Comparison of ENCODE assay signal across 29 mouse cellular contexts in the genomic region with DNA sequence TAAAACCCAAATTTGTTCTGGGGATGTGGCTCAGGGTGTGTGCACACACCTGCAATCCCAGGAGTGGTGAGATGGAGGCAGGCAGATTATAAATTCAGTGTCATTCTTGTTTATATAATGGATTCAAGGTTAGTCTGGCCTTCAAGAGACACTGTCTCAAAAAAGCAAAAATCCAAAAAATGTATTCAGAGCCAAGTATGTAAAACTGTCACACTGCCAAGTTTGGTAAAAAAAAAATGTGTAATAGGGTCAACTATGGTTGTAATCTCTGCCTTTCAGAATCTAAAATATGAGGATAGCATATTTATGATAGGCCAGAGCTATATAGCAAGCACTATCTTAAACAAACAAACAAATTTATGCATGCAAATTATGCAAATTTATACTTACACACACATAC. TPM values are rescaled to one million over a fixed set of nuclear protein-coding genes. Genes with fewer than 3 reads are reported as not detected.
A peak's percentile ranks its signal among the peaks of the same experiment; 100 is the strongest.
DNase-seq lines count a peak whose midpoint lies in the region; ATAC-seq and TF ChIP-seq lines count a peak whose summit lies in the region.
"Had no signal": no experiment of that assay in that cellular context is flagged by ENCODE, and none has a peak within 500 bp of the region (broad histone marks: within the 10 kb centered on the region; RNA-seq: fewer than 3 reads in every experiment).

No protein-coding gene starts in this region.

- H3K36me3 ChIP-seq in forebrain, embryonic 13.5 days (ENCODE audit: poor library complexity, severe bottlenecking) = peaks cover 27% of the 10 kb centered on the region
- no peaks in the 10 kb centered on the region for H3K36me3 ChIP-seq in forebrain, embryonic 11.5 days (ENCODE audit: control insufficient read depth, insufficient read depth, low read length)
- H3K36me3 ChIP-seq in lung, embryonic 14.5 days (ENCODE audit: insufficient read depth) = peaks cover 26% of the 10 kb centered on the region; the same call in 1 of the 2 replicates
- no peaks in the 10 kb centered on the region for H3K36me3 ChIP-seq in kidney, adult 2 months (ENCODE audit: control insufficient read depth, insufficient read depth, low read length)
- H3K36me3 ChIP-seq in thymus, adult 2 months (ENCODE audit: control insufficient read depth, insufficient read depth, low read length) = no peaks in the 10 kb centered on the region
- H3K36me3 ChIP-seq: intestine, embryonic 15.5 days had no signal

- no peak overlapping the region for H3K27ac ChIP-seq in forebrain, embryonic 13.5 days
- no peak overlapping the region for H3K27ac ChIP-seq in forebrain, embryonic 11.5 days (ENCODE audit: low read depth, low read length)
- no peak overlapping the region for H3K27ac ChIP-seq in lung, embryonic 14.5 days (ENCODE audit: low read depth)
- H3K27ac ChIP-seq in kidney, adult 2 months (ENCODE audit: insufficient read depth, low read depth, low read length) = no peak overlapping the region
- no peak overlapping the region for H3K27ac ChIP-seq in thymus, adult 2 months (ENCODE audit: control insufficient read depth, insufficient read depth, low read length)
- H3K27ac ChIP-seq: embryonic facial prominence, embryonic 12.5 days; embryonic facial prominence, embryonic 15.5 days; forebrain, embryonic 12.5 days; gastrocnemius, adult 2 months; hindbrain, embryonic 10.5 days; hindbrain, embryonic 13.5 days; intestine, embryonic 15.5 days had no signal

- no peaks in the 10 kb centered on the region for H3K27me3 ChIP-seq in forebrain, embryonic 13.5 days
- H3K27me3 ChIP-seq in forebrain, embryonic 11.5 days (ENCODE audit: control insufficient read depth, insufficient read depth, low read length) = no peaks in the 10 kb centered on the region
- H3K27me3 ChIP-seq in lung, embryonic 14.5 days (ENCODE audit: insufficient read depth, low read length) = no peaks in the 10 kb centered on the region
- no peaks in the 10 kb centered on the region for H3K27me3 ChIP-seq in kidney, adult 2 months (replicated peaks; ENCODE audit: control insufficient read depth, insufficient read depth, low read length)
- no peaks in the 10 kb centered on the region for H3K27me3 ChIP-seq in thymus, adult 2 months (ENCODE audit: control insufficient read depth, insufficient read depth, low read length)
- H3K27me3 ChIP-seq: CH12.LX; embryonic facial prominence, embryonic 12.5 days; embryonic facial prominence, embryonic 15.5 days; forebrain, embryonic 12.5 days; hindbrain, embryonic 13.5 days; intestine, embryonic 15.5 days had no signal

- H3K4me1 ChIP-seq in forebrain, embryonic 13.5 days = peaks cover 17% of the 10 kb centered on the region
- H3K4me1 ChIP-seq in forebrain, embryonic 11.5 days (replicated peaks; ENCODE audit: control insufficient read depth, insufficient read depth, low read length) = no peaks in the 10 kb centered on the region; the same call in 1 of the 2 replicates
- peaks cover 3% of the 10 kb centered on the region; the same call in 1 of the 2 replicates for H3K4me1 ChIP-seq in lung, embryonic 14.5 days (ENCODE audit: insufficient read depth)
- H3K4me1 ChIP-seq in kidney, adult 2 months (ENCODE audit: control insufficient read depth, insufficient read depth, low read length) = no peaks in the 10 kb centered on the region
- H3K4me1 ChIP-seq in thymus, adult 2 months (replicated peaks; ENCODE audit: control insufficient read depth, insufficient read depth, low read length) = peaks cover 2% of the 10 kb centered on the region; the same call in 1 of the 2 replicates
- H3K4me1 ChIP-seq: embryonic facial prominence, embryonic 15.5 days had no signal

- H3K9ac ChIP-seq in forebrain, embryonic 13.5 days = no peak overlapping the region
- no peak overlapping the region for H3K9ac ChIP-seq in forebrain, embryonic 11.5 days (ENCODE audit: low read length)
- no peak overlapping the region for H3K9ac ChIP-seq in lung, embryonic 14.5 days
- H3K9ac ChIP-seq: embryonic facial prominence, embryonic 12.5 days; embryonic facial prominence, embryonic 15.5 days; forebrain, embryonic 12.5 days; hindbrain, embryonic 13.5 days; intestine, embryonic 15.5 days had no signal

- H3K4me2 ChIP-seq in forebrain, embryonic 13.5 days = no peak overlapping the region
- H3K4me2 ChIP-seq in forebrain, embryonic 11.5 days (ENCODE audit: low read depth, low read length, severe bottlenecking) = no peak overlapping the region
- no peak overlapping the region for H3K4me2 ChIP-seq in lung, embryonic 14.5 days
- H3K4me2 ChIP-seq: embryonic facial prominence, embryonic 12.5 days; embryonic facial prominence, embryonic 15.5 days; forebrain, embryonic 12.5 days; heart, embryonic 11.5 days; hindbrain, embryonic 13.5 days; intestine, embryonic 15.5 days had no signal

- no peak for TF ChIP-seq POLR2A in kidney, adult 2 months (IDR thresholded peaks at IDR 0.05; ENCODE audit: low read depth, low read length)
- TF ChIP-seq POLR2A in thymus, adult 2 months (IDR thresholded peaks at IDR 0.05; ENCODE audit: control insufficient read depth, extremely low read depth, insufficient read depth, low read length, poor library complexity) = no peak

- 0 out of 2 replicates have a peak, but pooled peaks have one; percentile 34 for ATAC-seq in forebrain, embryonic 13.5 days
- no peak for ATAC-seq in forebrain, embryonic 11.5 days (replicated peaks; ENCODE audit: low FRiP score)
- no peak for ATAC-seq in lung, embryonic 14.5 days (ENCODE audit: insufficient read depth)
- ATAC-seq: activated CD4-positive, CD25-positive, alpha-beta regulatory T cell, adult 4 months; hindbrain, embryonic 16.5 days; intestine, embryonic 15.5 days had no signal

- no peak for TF ChIP-seq CTCF in lung, embryonic 14.5 days (IDR thresholded peaks at IDR 0.05; ENCODE audit: low read depth)
- TF ChIP-seq CTCF in kidney, adult 2 months (conservative IDR thresholded peaks at IDR 0.05; ENCODE audit: insufficient read depth, insufficient read length, low read depth, low read length) = no peak
- no peak for TF ChIP-seq CTCF in thymus, adult 2 months (IDR thresholded peaks at IDR 0.05; ENCODE audit: borderline replicate concordance, control insufficient read depth, extremely low read depth, insufficient read depth, low read length, poor library complexity)

- no peak overlapping the region for H3K4me3 ChIP-seq in forebrain, embryonic 13.5 days
- H3K4me3 ChIP-seq in forebrain, embryonic 11.5 days (ENCODE audit: low read depth, low read length) = no peak overlapping the region
- H3K4me3 ChIP-seq in lung, embryonic 14.5 days (ENCODE audit: low read depth, low read length) = no peak overlapping the region
- no peak overlapping the region for H3K4me3 ChIP-seq in kidney, adult 2 months (ENCODE audit: insufficient read depth, low read depth, low read length)
- H3K4me3 ChIP-seq in thymus, adult 2 months (ENCODE audit: control insufficient read depth, insufficient read depth, low read length) = no peak overlapping the region
- H3K4me3 ChIP-seq: embryonic facial prominence, embryonic 12.5 days; embryonic facial prominence, embryonic 15.5 days; forebrain, embryonic 12.5 days; gastrocnemius, adult 2 months; hindbrain, embryonic 10.5 days; hindbrain, embryonic 13.5 days; intestine, embryonic 15.5 days had no signal

- no peak for DNase-seq in forebrain, embryonic 11.5 days (ENCODE audit: low spot score)
- DNase-seq in lung, embryonic 14.5 days = peak; percentile 78
- no peak for DNase-seq in lung, postnatal 10 days
- peak; percentile 40 for DNase-seq in 3T3-L1 (ENCODE audit: low read depth, low spot score)
- DNase-seq in brain, adult 2 months (ENCODE audit: low read depth, low spot score) = peak; percentile 14
- no peak for DNase-seq in kidney, adult 2 months
- DNase-seq in thymus, adult 2 months = no peak
- DNase-seq: adrenal gland, adult 8-10 months; adrenal gland, postnatal 25 days; B cell, adult 2 months; cerebellum, adult 11 months; cerebellum, adult 2 months; cerebellum, adult 9-11 months; cerebellum, postnatal 25 days; gastrocnemius, adult 2 months; gastrocnemius, postnatal 14 days; heart, postnatal 36 days had no signal

- no peaks in the 10 kb centered on the region for H3K9me3 ChIP-seq in forebrain, embryonic 13.5 days (replicated peaks)
- H3K9me3 ChIP-seq in forebrain, embryonic 11.5 days (ENCODE audit: control insufficient read depth, low read length) = no peaks in the 10 kb centered on the region
- H3K9me3 ChIP-seq in lung, embryonic 14.5 days (ENCODE audit: low read depth, low read length) = no peaks in the 10 kb centered on the region
- H3K9me3 ChIP-seq: embryonic facial prominence, embryonic 12.5 days; embryonic facial prominence, embryonic 15.5 days; forebrain, embryonic 12.5 days; G1E; hindbrain, embryonic 10.5 days; hindbrain, embryonic 13.5 days; intestine, embryonic 15.5 days had no signal

RNA-seq across cellular contexts. Expression of a gene that starts 15.8 kb away (rescaled TPM):
- 38.3 and 38.7 TPM in 2 replicates for polyA plus RNA-seq in forebrain, embryonic 13.5 days (2015; fragmentation: Nextera tagmentation; extraction: Ambion mirVana)
- polyA plus RNA-seq in forebrain, embryonic 11.5 days (2014; fragmentation: Nextera tagmentation; extraction: Ambion mirVana) = 64.4 and 66.7 TPM in 2 replicates
- 49.2 and 52.4 TPM in 2 replicates for polyA plus RNA-seq in lung, embryonic 14.5 days (2014; fragmentation: Nextera tagmentation; extraction: Ambion mirVana)
- polyA plus RNA-seq in kidney, adult 2 months (2012; rRNA removed) = 2.6 and 3.7 TPM in 2 replicates
- polyA plus RNA-seq in thymus, adult 2 months (2012; rRNA removed) = 0.61 and 1.4 TPM in 2 replicates
- polyA plus RNA-seq: activated CD4-positive, CD25-positive, alpha-beta regulatory T cell, adult 4 months had no signal

RNA-seq across cellular contexts. Expression of a gene that starts 39.0 kb away (rescaled TPM):
- polyA plus RNA-seq in forebrain, embryonic 13.5 days (2015; fragmentation: Nextera tagmentation; extraction: Ambion mirVana) = 1.2 and 1.8 TPM in 2 replicates
- 0.67 TPM in 1 of 2 replicates, not detected in the other for polyA plus RNA-seq in forebrain, embryonic 11.5 days (2014; fragmentation: Nextera tagmentation; extraction: Ambion mirVana)
- 0.81 and 0.82 TPM in 2 replicates for polyA plus RNA-seq in lung, embryonic 14.5 days (2014; fragmentation: Nextera tagmentation; extraction: Ambion mirVana)
- not detected in 2 replicates for polyA plus RNA-seq in kidney, adult 2 months (2012; rRNA removed)
- polyA plus RNA-seq in thymus, adult 2 months (2012; rRNA removed) = not detected in 2 replicates
- polyA plus RNA-seq: G1E had no signal

Comparison
In these comparisons a context has a peak if more than half of its experiments do, and no peak if none do; other contexts are left out.
1. DNase-seq: peak in lung, embryonic 14.5 days (single experiment), 3T3-L1 (single experiment) and brain, adult 2 months (single experiment); none in forebrain, embryonic 11.5 days (single experiment), lung, postnatal 10 days (single experiment), kidney, adult 2 months (single experiment) and thymus, adult 2 months (single experiment).